Mouse (Mus musculus) gastrocnemius, postnatal 10 days (tissue): Measurements from ENCODE around the gene Map2k1. TPM values are rescaled to one million over a fixed set of nuclear protein-coding genes. Genes with fewer than 3 reads are reported as not detected.

Experiments
- DNase-seq: peaks from one replicate; pipeline ENCODE4 v3.0.0; 2021; ENCODE audit warnings: mixed read lengths
- microRNA-seq, 2 experiments: library from miRNA; unstranded; fragments of <30 nt; microRNA quantifications; one replicate each; pipeline ENCODE4 v1.2.0; 2021
- total RNA-seq, 2 experiments: library from RNA; stranded (reverse); gene quantifications; 2 replicates each; pipeline ENCODE4 v1.2.3; 2021

Gene Map2k1
- total RNA-seq, 2 experiments from 2014 or later, result 69.8 to 71.6 TPM

DNA sequence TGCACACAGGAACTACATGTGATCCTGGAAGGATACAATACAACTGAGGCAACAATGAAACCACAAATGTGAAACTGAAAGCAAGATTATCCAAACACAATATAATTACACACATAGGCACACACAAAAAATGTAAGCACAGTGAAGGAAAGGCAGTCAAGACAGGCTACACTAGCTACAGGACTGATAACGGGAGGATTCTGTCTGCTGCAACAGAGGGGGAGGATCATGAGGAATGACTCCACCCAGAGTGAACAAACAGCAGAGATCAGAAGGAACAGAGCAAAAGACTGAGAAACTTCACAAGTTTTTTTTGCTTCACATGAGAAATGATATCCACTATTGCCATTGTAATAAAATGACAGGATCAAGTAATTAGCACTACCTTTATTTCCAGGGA lies 96.8 kb downstream of the Map2k1 start:
- DNase-seq, result no peak

DNA sequence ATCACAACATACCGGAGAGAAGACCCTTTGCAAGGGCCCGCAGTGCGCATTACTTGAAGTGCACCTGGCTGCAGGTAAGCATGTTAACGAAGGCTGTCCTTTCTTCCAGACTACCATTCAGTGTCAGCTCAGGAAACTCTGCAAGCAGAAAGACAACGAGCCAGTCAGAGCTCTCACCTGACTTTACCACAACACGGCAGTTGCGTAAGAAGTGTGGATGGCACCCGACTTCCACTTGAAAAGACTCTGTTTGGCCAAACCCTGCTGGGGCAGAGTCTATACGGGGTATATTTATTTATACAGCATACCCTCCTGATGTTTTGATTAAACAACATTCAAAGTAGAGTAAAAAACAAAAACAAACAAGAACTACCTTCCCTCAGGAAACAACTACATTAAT lies 113.6 kb downstream of the Map2k1 start:
- no peak for DNase-seq

DNA sequence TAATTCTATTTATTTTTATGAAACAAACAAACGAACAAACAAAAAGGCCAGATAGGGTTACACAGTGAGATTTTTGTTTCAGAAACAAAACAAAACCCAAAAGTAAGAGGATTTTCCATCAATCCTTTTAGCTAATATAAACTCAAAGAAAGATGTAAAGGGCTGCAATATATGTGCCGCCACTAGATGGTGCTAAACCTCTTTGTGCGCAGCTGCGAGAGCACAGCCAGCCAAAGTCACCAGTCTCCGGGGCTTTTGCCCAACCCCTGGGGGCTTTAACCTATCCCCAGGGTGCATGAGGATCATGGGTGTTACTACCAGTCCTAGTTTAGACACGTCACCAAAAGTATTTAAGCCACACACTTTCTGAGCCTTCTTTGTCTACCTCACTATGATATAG lies 114.5 kb downstream of the Map2k1 start:
- peak; percentile 60 for DNase-seq

Small RNAs within 50 kb of the gene (microRNA-seq; reads per million reads assigned to microRNA genes)
- 0 reads per million in 2 experiments for gene Gm24106

Other genes with a start within 250 kb of the Map2k1 start
- gene Smad6, start 231.6 kb downstream of the Map2k1 start, total RNA-seq, result 1 to 10 TPM; 3.0 to 4.6 TPM
- under 1 TPM; 0.66 to 0.68 TPM for gene Lctl, start 136.5 kb downstream of the Map2k1 start, total RNA-seq
- gene Zwilch, start 80.5 kb downstream of the Map2k1 start, total RNA-seq, result 1 to 10 TPM; 3.1 to 5.3 TPM
- gene Rpl4, start 80.3 kb downstream of the Map2k1 start, total RNA-seq, result 100 to 1,000 TPM; 811 to 822 TPM
- 10 to 100 TPM; 17.4 to 17.5 TPM for gene Snapc5, start 74.4 kb downstream of the Map2k1 start, total RNA-seq
- 1 to 10 TPM; 2.0 to 2.9 TPM for gene Uchl4, start 18.4 kb downstream of the Map2k1 start, total RNA-seq
- 10 to 100 TPM; 19.2 to 24.3 TPM for gene Tipin, start 27.9 kb upstream of the Map2k1 start, total RNA-seq
- 10 to 100 TPM; 12.6 to 16.7 TPM for gene Dis3l, start 87.7 kb upstream of the Map2k1 start, total RNA-seq
- 1 to 10 TPM in 1 of 2 experiments, under 1 TPM in 1; 0.38 to 1.5 TPM for gene Megf11, start 132.0 kb upstream of the Map2k1 start, total RNA-seq